Comparison of ENCODE assay signal across 8 mouse cellular contexts in genomic region chr5:73379908-73380307, GRCm38 (mm10). TPM values are rescaled to one million over a fixed set of nuclear protein-coding genes. Genes with fewer than 3 reads are reported as not detected.
DNase-seq lines count a peak whose midpoint lies in the region; ATAC-seq and TF ChIP-seq lines count a peak whose summit lies in the region.

No protein-coding gene starts in this region.

- H3K4me1 ChIP-seq in hindbrain, embryonic 14.5 days (replicated peaks; ENCODE audit: control insufficient read depth, insufficient read depth, low read length), result no peaks in the 10 kb centered on the region

- CTCF ChIA-PET in Patski (lab: Charles Lee), result interaction anchor here (0.6 to 2.3 kb wide), 30 partner anchors 9 to 294 kb away, joined by 3 to 19 read pairs (median 4); partner anchors contain the start of genes Fryl and Ociad1

- ATAC-seq in Patski, result peak; percentile 61
- ATAC-seq in hindbrain, embryonic 14.5 days (ENCODE audit: low FRiP score), result peak; percentile 79; the same call in 1 of the 2 replicates

- H3K4me3 ChIP-seq in hindbrain, embryonic 14.5 days (replicated peaks; ENCODE audit: low read length), result no peak overlapping the region

- DNase-seq in Patski (ENCODE audit: low read depth, low spot score), result no peak
- DNase-seq in cerebellum, postnatal 14 days, result peak; percentile 90 to 95
- DNase-seq in frontal cortex, postnatal 36 days (ENCODE audit: low spot score in 2 of 2), result peak; percentile 91 to 95
- DNase-seq in hindbrain, embryonic 14.5 days (ENCODE audit: low spot score), result peak; percentile 93
- DNase-seq in layer of hippocampus, postnatal 25 days (ENCODE audit: extremely low spot score in 1 of 2, low spot score in 1 of 2), result peak; percentile 80 to 99
- DNase-seq in lung, postnatal 14 days, result peak; percentile 91
- peak; percentile 94 to 96 for DNase-seq in right cerebral cortex, adult 2 months (ENCODE audit: low spot score in 2 of 2)
- peak; percentile 94 for DNase-seq in urinary bladder, postnatal 14 days (ENCODE audit: low spot score)

- no peaks in the 10 kb centered on the region for H3K27me3 ChIP-seq in Patski
- no peaks in the 10 kb centered on the region for H3K27me3 ChIP-seq in hindbrain, embryonic 14.5 days (ENCODE audit: control insufficient read depth, insufficient read depth, low read length)

- TF ChIP-seq CTCF in Patski (IDR thresholded peaks at IDR 0.05), result peak; percentile 84

- H3K4me2 ChIP-seq in hindbrain, embryonic 14.5 days (replicated peaks), result no peak overlapping the region

- in situ Hi-C loops in Patski (cut with MboI; ENCODE audit: low pct_unique_long_range_greater_than_20kb), result loop anchor here (5.0 to 10.0 kb wide), 4 partner anchors 55 to 393 kb away; no protein-coding TSS in a partner anchor

- no peak overlapping the region for H3K27ac ChIP-seq in hindbrain, embryonic 14.5 days

- no peak overlapping the region for H3K9ac ChIP-seq in hindbrain, embryonic 14.5 days

- H3K9me3 ChIP-seq in hindbrain, embryonic 14.5 days (ENCODE audit: control insufficient read depth, low read length), result no peaks in the 10 kb centered on the region

- POLR2A ChIA-PET in Patski (lab: Charles Lee), result no interaction called here

- WGBS in hindbrain, embryonic 14.5 days, result 38% methylated on average over 3 of the region's 3 CpGs

- H3K36me3 ChIP-seq in hindbrain, embryonic 14.5 days (replicated peaks; ENCODE audit: control insufficient read depth, insufficient read depth), result no peaks in the 10 kb centered on the region

RNA-seq across cellular contexts. Expression of gene Cwh43, which starts 26.0 kb away (rescaled TPM):
- polyA plus RNA-seq in Patski (2021), result not detected
- 0.31 and 0.32 TPM in 2 replicates for polyA plus RNA-seq in hindbrain, embryonic 14.5 days (2014; fragmentation: Nextera tagmentation; extraction: Ambion mirVana)
- 1 to 10 TPM in 1 of 2 experiments, under 1 TPM in 1; 0.62 to 1.3 TPM for total RNA-seq in layer of hippocampus, postnatal 25 days (2021)

RNA-seq across cellular contexts. Expression of gene Ociad2, which starts 39.1 kb away (rescaled TPM):
- 46.1 TPM for polyA plus RNA-seq in Patski (2021)
- polyA plus RNA-seq in hindbrain, embryonic 14.5 days (2014; fragmentation: Nextera tagmentation; extraction: Ambion mirVana), result 21.5 and 25.5 TPM in 2 replicates
- 100 to 1,000 TPM; 122 to 128 TPM for total RNA-seq in layer of hippocampus, postnatal 25 days (2021)
